In genomic region chr1:157076781-157077705, GRCm38 (mm10) we compare ENCODE assay signal across 9 mouse cellular contexts. TPM values are rescaled to one million over a fixed set of nuclear protein-coding genes. Genes with fewer than 3 reads are reported as not detected.
DNase-seq lines count a peak whose midpoint lies in the region; ATAC-seq lines count a peak whose summit lies in the region.
"Had no signal": no experiment of that assay in that cellular context is flagged by ENCODE, and none has a peak within 500 bp of the region (broad histone marks: within the 10 kb centered on the region; RNA-seq: fewer than 3 reads in every experiment).

No protein-coding gene starts in this region.

- H3K36me3 ChIP-seq in hindbrain, embryonic 11.5 days (ENCODE audit: control insufficient read depth, insufficient read depth, low read length) = no peaks in the 10 kb centered on the region

- no peaks in the 10 kb centered on the region for H3K9me3 ChIP-seq in hindbrain, embryonic 11.5 days (ENCODE audit: control insufficient read depth, low read length)

- 0 out of 2 replicates have a peak, but pooled peaks cover 3% of the 10 kb centered on the region for H3K4me1 ChIP-seq in hindbrain, embryonic 11.5 days (replicated peaks; ENCODE audit: control insufficient read depth, insufficient read depth, low read length)

- H3K27me3 ChIP-seq in hindbrain, embryonic 11.5 days (ENCODE audit: control insufficient read depth, insufficient read depth, low read length) = no peaks in the 10 kb centered on the region

- no peak overlapping the region for H3K4me2 ChIP-seq in hindbrain, embryonic 11.5 days (replicated peaks; ENCODE audit: low read depth, low read length)

- no peak overlapping the region for H3K27ac ChIP-seq in hindbrain, embryonic 11.5 days (ENCODE audit: low read depth, low read length)
- H3K27ac ChIP-seq: macrophage had no signal

- 60% methylated on average over 43 of the region's 43 CpGs for WGBS in hindbrain, embryonic 11.5 days

- ATAC-seq in hindbrain, embryonic 11.5 days (ENCODE audit: low FRiP score) = peak; percentile 33; the same call in 1 of the 2 replicates

- H3K4me3 ChIP-seq in hindbrain, embryonic 11.5 days (ENCODE audit: low read depth, low read length) = no peak overlapping the region

- DNase-seq in NIH3T3 (ENCODE audit: low read depth) = peak; percentile 78
- DNase-seq in cerebellum, adult 9-10 months = peak; percentile 76
- DNase-seq in frontal cortex, postnatal 10 days (ENCODE audit: low spot score in 2 of 2) = peak; percentile 72 to 88
- DNase-seq in hindbrain, embryonic 11.5 days (ENCODE audit: low spot score) = peak; percentile 92
- peak; percentile 90 to 92 for DNase-seq in layer of hippocampus, postnatal 14 days (ENCODE audit: low spot score in 2 of 2)
- peak; percentile 94 for DNase-seq in lung, postnatal 10 days
- DNase-seq in ovary, postnatal 36 days (ENCODE audit: low spot score) = peak; percentile 89
- DNase-seq in thymus, postnatal 14 days = peak; percentile 94

- no peak overlapping the region for H3K9ac ChIP-seq in hindbrain, embryonic 11.5 days (ENCODE audit: low read depth, low read length)

RNA-seq across cellular contexts. Expression of gene Tex35, which starts 31.4 kb away (rescaled TPM):
- not detected in 2 replicates for polyA plus RNA-seq in hindbrain, embryonic 11.5 days (2014; fragmentation: Nextera tagmentation; extraction: Ambion mirVana)
- not detected for total RNA-seq in layer of hippocampus, postnatal 14 days (2021)
- polyA plus RNA-seq: macrophage had no signal
